Mouse (Mus musculus) C2C12 (cell line): ENCODE data around the gene Pias3.

Source experiments
- CEBPB ChIP-seq: IDR thresholded peaks from one replicate; pipeline ENCODE4 v1.6.1; 2011; ENCODE audit warnings: low read depth, mild to moderate bottlenecking, control low read depth, moderate library complexity
- CTCF ChIP-seq: IDR thresholded peaks from one replicate; pipeline ENCODE4 v1.5.1; 2011; ENCODE audit not compliant: control insufficient read depth, insufficient read depth, insufficient read length
- MAX ChIP-seq: IDR thresholded peaks from one replicate; pipeline ENCODE4 v1.6.1; 2011; ENCODE audit warnings: mild to moderate bottlenecking, control low read depth
- MYOD1 ChIP-seq: IDR thresholded peaks from one replicate; pipeline ENCODE4 v1.6.1; 2011; ENCODE audit warnings: low read depth; ENCODE audit not compliant: control insufficient read depth, insufficient read length
- MYOG ChIP-seq: IDR thresholded peaks from one replicate; pipeline ENCODE4 v1.6.1; 2011; ENCODE audit not compliant: control insufficient read depth, insufficient read length; ENCODE audit errors: extremely low read depth
- USF1 ChIP-seq: IDR thresholded peaks from one replicate; pipeline ENCODE4 v1.6.1; 2011; ENCODE audit warnings: low read depth, mild to moderate bottlenecking, control low read depth, moderate library complexity

- TF ChIP-seq MAX: no peak
- no peak for TF ChIP-seq CTCF
- TF ChIP-seq MYOD1: no peak
- TF ChIP-seq CEBPB: no peak
- no peak for TF ChIP-seq USF1
- no peak for TF ChIP-seq MYOG
Measured at GRCm38 (mm10) chr3:96669727-96670468, 26.3 kb upstream of the Pias3 start, which contains the start of gene Ankrd35.
